Mouse (Mus musculus) megakaryocyte, embryonic 14.5 days (primary cell): ENCODE results near the gene Crebzf.

Experiments
- FLI1 ChIP-seq: IDR thresholded peaks from 2 replicates; pipeline ENCODE4 v1.6.1; 2012; ENCODE audit warnings: low read length, inconsistent platforms, mixed read lengths
- GATA1 ChIP-seq: IDR thresholded peaks from 3 replicates; pipeline ENCODE4 v1.6.1; 2012; ENCODE audit warnings: mixed read lengths, low read length, inconsistent platforms, borderline replicate concordance

GRCm38 (mm10) chr7:90456149-90456844 lies 13.8 kb downstream of the Crebzf start:
- no peak for TF ChIP-seq FLI1
- no peak for TF ChIP-seq GATA1
